Comparison of ENCODE assay signal across 13 mouse cellular contexts in genomic region chr1:179567558-179567957, GRCm38 (mm10). TPM values are rescaled to one million over a fixed set of nuclear protein-coding genes. Genes with fewer than 3 reads are reported as not detected.
A peak's percentile ranks its signal among the peaks of the same experiment; 100 is the strongest.
DNase-seq lines count a peak whose midpoint lies in the region; ATAC-seq lines count a peak whose summit lies in the region.
"Had no signal": no experiment of that assay in that cellular context is flagged by ENCODE, and none has a peak within 500 bp of the region (broad histone marks: within the 10 kb centered on the region; RNA-seq: fewer than 3 reads in every experiment).

No protein-coding gene starts in this region.

- no peak overlapping the region for H3K4me3 ChIP-seq in heart, embryonic 13.5 days
- no peak overlapping the region for H3K4me3 ChIP-seq in heart, embryonic 12.5 days
- no peak overlapping the region for H3K4me3 ChIP-seq in brown adipose tissue, adult 24 weeks (ENCODE audit: insufficient read depth, low read depth, low read length)
- H3K4me3 ChIP-seq in hindbrain, embryonic 13.5 days: no peak overlapping the region
- H3K4me3 ChIP-seq in neural tube, embryonic 13.5 days: no peak overlapping the region

- H3K4me2 ChIP-seq in heart, embryonic 13.5 days: no peak overlapping the region
- H3K4me2 ChIP-seq in heart, embryonic 12.5 days: no peak overlapping the region
- no peak overlapping the region for H3K4me2 ChIP-seq in hindbrain, embryonic 13.5 days
- no peak overlapping the region for H3K4me2 ChIP-seq in neural tube, embryonic 13.5 days

- ATAC-seq in heart, embryonic 13.5 days (ENCODE audit: extremely low read depth, insufficient number of reproducible peaks, low FRiP score, low TSS enrichment): no peak
- no peak for ATAC-seq in heart, embryonic 12.5 days (ENCODE audit: insufficient number of reproducible peaks, low FRiP score)
- ATAC-seq in hindbrain, embryonic 13.5 days (ENCODE audit: low FRiP score): peak; percentile 21; the same call in 1 of the 2 replicates
- ATAC-seq in neural tube, embryonic 13.5 days (ENCODE audit: low read depth): no peak

- no peaks in the 10 kb centered on the region for H3K9me3 ChIP-seq in heart, embryonic 13.5 days
- no peaks in the 10 kb centered on the region for H3K9me3 ChIP-seq in heart, embryonic 12.5 days (replicated peaks)
- H3K9me3 ChIP-seq in hindbrain, embryonic 13.5 days: no peaks in the 10 kb centered on the region
- no peaks in the 10 kb centered on the region for H3K9me3 ChIP-seq in neural tube, embryonic 13.5 days

- no peak overlapping the region for H3K27ac ChIP-seq in heart, embryonic 13.5 days (replicated peaks)
- no peak overlapping the region for H3K27ac ChIP-seq in heart, embryonic 12.5 days (ENCODE audit: poor library complexity, severe bottlenecking)
- H3K27ac ChIP-seq in brown adipose tissue, adult 24 weeks (replicated peaks; ENCODE audit: low read depth, low read length): peak overlapping the region; percentile 58
- peak overlapping the region; percentile 55 for H3K27ac ChIP-seq in hindbrain, embryonic 13.5 days
- peak overlapping the region; percentile 62 for H3K27ac ChIP-seq in neural tube, embryonic 13.5 days (replicated peaks)

- DNase-seq in frontal cortex, adult 2 months (ENCODE audit: extremely low spot score in 1 of 2, low spot score in 1 of 2): no peak
- DNase-seq in layer of hippocampus, adult 9-11 months: no peak
- DNase-seq: adrenal gland, postnatal 25 days; cerebellum, adult 18-20 months; gastrocnemius, postnatal 14 days; heart, postnatal 14 days; spleen, adult 18-20 months; thymus, adult 2 months had no signal

- no peaks in the 10 kb centered on the region for H3K27me3 ChIP-seq in heart, embryonic 13.5 days (replicated peaks)
- H3K27me3 ChIP-seq in heart, embryonic 12.5 days (replicated peaks): no peaks in the 10 kb centered on the region
- no peaks in the 10 kb centered on the region for H3K27me3 ChIP-seq in hindbrain, embryonic 13.5 days
- H3K27me3 ChIP-seq in neural tube, embryonic 13.5 days: no peaks in the 10 kb centered on the region

- peaks cover 41% of the 10 kb centered on the region for H3K4me1 ChIP-seq in heart, embryonic 13.5 days
- peaks cover 30% of the 10 kb centered on the region for H3K4me1 ChIP-seq in heart, embryonic 12.5 days (replicated peaks)
- peaks cover 48% of the 10 kb centered on the region for H3K4me1 ChIP-seq in brown adipose tissue, adult 24 weeks (ENCODE audit: control insufficient read depth, insufficient read depth, insufficient read length, low read length)
- peaks cover 26% of the 10 kb centered on the region for H3K4me1 ChIP-seq in hindbrain, embryonic 13.5 days (replicated peaks)
- peaks cover 33% of the 10 kb centered on the region for H3K4me1 ChIP-seq in neural tube, embryonic 13.5 days (replicated peaks)

- 72% methylated on average over 7 of the region's 7 CpGs for WGBS in heart, embryonic 13.5 days
- 79% methylated on average over 7 of the region's 7 CpGs for WGBS in heart, embryonic 12.5 days
- 33% methylated on average over 7 of the region's 7 CpGs for WGBS in hindbrain, embryonic 13.5 days
- WGBS in neural tube, embryonic 13.5 days: 25% methylated on average over 7 of the region's 7 CpGs

- H3K36me3 ChIP-seq in heart, embryonic 13.5 days: no peaks in the 10 kb centered on the region
- H3K36me3 ChIP-seq in heart, embryonic 12.5 days: no peaks in the 10 kb centered on the region
- no peaks in the 10 kb centered on the region for H3K36me3 ChIP-seq in hindbrain, embryonic 13.5 days
- H3K36me3 ChIP-seq in neural tube, embryonic 13.5 days: no peaks in the 10 kb centered on the region

- H3K9ac ChIP-seq in heart, embryonic 13.5 days: 0 out of 2 replicates have a peak overlapping the region, but pooled peaks have one; percentile 47
- H3K9ac ChIP-seq in heart, embryonic 12.5 days: no peak overlapping the region
- no peak overlapping the region for H3K9ac ChIP-seq in hindbrain, embryonic 13.5 days
- H3K9ac ChIP-seq in neural tube, embryonic 13.5 days: no peak overlapping the region

RNA-seq across cellular contexts. Expression of gene Cnst, which starts 21.4 kb away (rescaled TPM):
- polyA plus RNA-seq in heart, embryonic 13.5 days (2015; fragmentation: Nextera tagmentation; extraction: Ambion mirVana): 16.0 and 16.6 TPM in 2 replicates
- polyA plus RNA-seq in heart, embryonic 12.5 days (2016; fragmentation: Nextera tagmentation; extraction: Ambion mirVana): 20.5 and 22.2 TPM in 2 replicates
- polyA plus RNA-seq in brown adipose tissue, adult 24 weeks (2012; ENCODE audit: insufficient read depth, insufficient read length, missing spikeins): 43.3 and 57.1 TPM in 2 replicates
- polyA plus RNA-seq in hindbrain, embryonic 13.5 days (2015; fragmentation: Nextera tagmentation; extraction: Ambion mirVana): 27.7 and 30.9 TPM in 2 replicates
- 32.9 and 37.7 TPM in 2 replicates for polyA plus RNA-seq in neural tube, embryonic 13.5 days (2015; fragmentation: Nextera tagmentation; extraction: Ambion mirVana)
- polyA plus RNA-seq in frontal cortex, adult 2 months (2012; rRNA removed): 24.6 and 26.5 TPM in 2 replicates

RNA-seq across cellular contexts. Expression of gene Tfb2m, which starts 21.5 kb away (rescaled TPM):
- polyA plus RNA-seq in heart, embryonic 13.5 days (2015; fragmentation: Nextera tagmentation; extraction: Ambion mirVana): 20.2 and 24.8 TPM in 2 replicates
- 25.6 and 26.1 TPM in 2 replicates for polyA plus RNA-seq in heart, embryonic 12.5 days (2016; fragmentation: Nextera tagmentation; extraction: Ambion mirVana)
- 82.7 and 125 TPM in 2 replicates for polyA plus RNA-seq in brown adipose tissue, adult 24 weeks (2012; ENCODE audit: insufficient read depth, insufficient read length, missing spikeins)
- polyA plus RNA-seq in hindbrain, embryonic 13.5 days (2015; fragmentation: Nextera tagmentation; extraction: Ambion mirVana): 35.2 and 39.0 TPM in 2 replicates
- polyA plus RNA-seq in neural tube, embryonic 13.5 days (2015; fragmentation: Nextera tagmentation; extraction: Ambion mirVana): 33.9 and 35.5 TPM in 2 replicates
- polyA plus RNA-seq in frontal cortex, adult 2 months (2012; rRNA removed): 20.3 and 22.2 TPM in 2 replicates

RNA-seq across cellular contexts. Expression of gene Smyd3, which starts 49.7 kb away (rescaled TPM):
- 9.6 and 9.7 TPM in 2 replicates for polyA plus RNA-seq in heart, embryonic 13.5 days (2015; fragmentation: Nextera tagmentation; extraction: Ambion mirVana)
- polyA plus RNA-seq in heart, embryonic 12.5 days (2016; fragmentation: Nextera tagmentation; extraction: Ambion mirVana): 11.5 and 12.2 TPM in 2 replicates
- polyA plus RNA-seq in brown adipose tissue, adult 24 weeks (2012; ENCODE audit: insufficient read depth, insufficient read length, missing spikeins): 3.0 and 6.1 TPM in 2 replicates
- polyA plus RNA-seq in hindbrain, embryonic 13.5 days (2015; fragmentation: Nextera tagmentation; extraction: Ambion mirVana): 19.6 and 20.7 TPM in 2 replicates
- 19.7 and 19.8 TPM in 2 replicates for polyA plus RNA-seq in neural tube, embryonic 13.5 days (2015; fragmentation: Nextera tagmentation; extraction: Ambion mirVana)
- 14.9 and 16.8 TPM in 2 replicates for polyA plus RNA-seq in frontal cortex, adult 2 months (2012; rRNA removed)

Comparison
In these comparisons a context has a peak if more than half of its experiments do, and no peak if none do; other contexts are left out.
1. H3K27ac ChIP-seq: peak in brown adipose tissue, adult 24 weeks (single experiment), hindbrain, embryonic 13.5 days (single experiment) and neural tube, embryonic 13.5 days (single experiment); none in heart, embryonic 13.5 days (single experiment) and heart, embryonic 12.5 days (single experiment).